Mouse (Mus musculus): ENCODE measurements around the gene Tcaf1.

The Tcaf1 gene

GRCm38 (mm10) chr6:42709291-42710211 is at the start of gene Tcaf1:
Tcaf1 (minus strand) TSS chr6:42710088.
- no peak for DNase-seq (ENCODE audit: low read depth, low spot score)
- no peaks in the 10 kb centered on the region for H3K36me3 ChIP-seq (ENCODE audit: control insufficient read depth, insufficient read depth, low read length, poor library complexity, severe bottlenecking)
- H3K27me3 ChIP-seq (ENCODE audit: control insufficient read depth, insufficient read depth, low read length, poor library complexity, severe bottlenecking): no peaks in the 10 kb centered on the region

- DNase-seq (ENCODE audit: low read depth, low spot score): no peak
- H3K36me3 ChIP-seq (ENCODE audit: control insufficient read depth, insufficient read depth, low read length, poor library complexity, severe bottlenecking): no peaks in the 10 kb centered on the region
- H3K27me3 ChIP-seq (ENCODE audit: control insufficient read depth, insufficient read depth, low read length, poor library complexity, severe bottlenecking): no peaks in the 10 kb centered on the region
Measured at GRCm38 (mm10) chr6:42756104-42756503, 46.2 kb upstream of the Tcaf1 start, which contains the start of gene Olfr38. Olfr38 (plus strand) TSS chr6:42756404.

- DNase-seq (ENCODE audit: low read depth, low spot score): no peak
- Histone ChIP-seq H3K27me3 (ENCODE audit: control insufficient read depth, insufficient read depth, low read length, poor library complexity, severe bottlenecking) (no peaks in the 10 kb centered on the region), H3K36me3 (ENCODE audit: control insufficient read depth, insufficient read depth, low read length, poor library complexity, severe bottlenecking) (no peaks in the 10 kb centered on the region)
Measured at GRCm38 (mm10) chr6:42747846-42748245, 38.0 kb upstream of the Tcaf1 start.

DNA sequence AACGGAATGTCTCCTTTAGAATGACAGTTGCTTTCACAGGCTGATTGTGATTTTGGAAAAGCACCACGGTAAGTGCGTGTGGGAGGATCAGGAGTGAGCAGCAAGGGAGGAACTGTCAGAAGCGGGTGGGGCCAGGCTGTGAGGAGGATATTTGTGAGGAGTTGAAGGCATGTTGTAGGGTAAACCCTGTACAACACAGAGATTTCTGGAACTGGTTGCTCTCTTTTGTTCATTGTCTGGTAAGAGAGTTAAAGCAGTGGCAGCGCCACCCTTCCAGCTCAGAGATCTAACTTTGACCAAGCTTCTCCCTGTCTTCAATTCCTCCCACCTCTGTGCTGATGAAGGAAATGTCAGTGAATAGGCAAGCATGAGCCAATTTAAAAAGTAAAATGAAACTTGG is 32.4 kb upstream of the Tcaf1 start:
- no peak for DNase-seq (ENCODE audit: low read depth, low spot score)
- Histone ChIP-seq H3K27me3 (ENCODE audit: control insufficient read depth, insufficient read depth, low read length, poor library complexity, severe bottlenecking) (no peaks in the 10 kb centered on the region), H3K36me3 (ENCODE audit: control insufficient read depth, insufficient read depth, low read length, poor library complexity, severe bottlenecking) (no peaks in the 10 kb centered on the region)

- no peak for DNase-seq (ENCODE audit: low read depth, low spot score)
- no peaks in the 10 kb centered on the region for H3K27me3 ChIP-seq (ENCODE audit: control insufficient read depth, insufficient read depth, low read length, poor library complexity, severe bottlenecking)
- no peaks in the 10 kb centered on the region for H3K36me3 ChIP-seq (ENCODE audit: control insufficient read depth, insufficient read depth, low read length, poor library complexity, severe bottlenecking)
Measured at GRCm38 (mm10) chr6:42739071-42739470, 29.2 kb upstream of the Tcaf1 start, which contains the start of gene Olfr453. Olfr453 (plus strand) TSS chr6:42739371.

GRCm38 (mm10) chr6:42717973-42718372 is 8.1 kb upstream of the Tcaf1 start:
- DNase-seq (ENCODE audit: low read depth, low spot score): no peak
- Histone ChIP-seq H3K27me3 (ENCODE audit: control insufficient read depth, insufficient read depth, low read length, poor library complexity, severe bottlenecking) (no peaks in the 10 kb centered on the region), H3K36me3 (ENCODE audit: control insufficient read depth, insufficient read depth, low read length, poor library complexity, severe bottlenecking) (no peaks in the 10 kb centered on the region)

DNA sequence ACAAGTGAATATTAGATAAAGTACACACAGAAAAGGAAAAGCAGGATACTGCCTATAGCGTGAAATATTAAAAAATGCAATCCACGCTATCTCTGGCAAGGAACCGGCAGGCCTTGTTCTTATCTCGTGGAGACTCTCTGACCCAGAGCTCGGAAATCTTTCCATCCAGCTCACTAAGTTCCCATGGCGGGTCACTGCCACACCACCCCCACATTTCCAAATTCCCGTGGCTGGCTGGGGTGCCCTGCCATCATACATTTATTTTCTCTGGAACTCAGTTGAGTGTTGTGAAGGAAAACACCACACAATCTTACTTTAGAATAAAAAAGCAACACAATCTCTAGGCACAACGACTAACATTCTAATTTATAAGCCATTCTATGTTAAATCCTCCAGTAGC is 4.8 kb upstream of the Tcaf1 start:
- no peaks in the 10 kb centered on the region for H3K36me3 ChIP-seq (ENCODE audit: control insufficient read depth, insufficient read depth, low read length, poor library complexity, severe bottlenecking)
- no peaks in the 10 kb centered on the region for H3K27me3 ChIP-seq (ENCODE audit: control insufficient read depth, insufficient read depth, low read length, poor library complexity, severe bottlenecking)
- DNase-seq (ENCODE audit: low read depth, low spot score): no peak

- DNase-seq (ENCODE audit: low read depth, low spot score): no peak
- H3K36me3 ChIP-seq (ENCODE audit: control insufficient read depth, insufficient read depth, low read length, poor library complexity, severe bottlenecking): no peaks in the 10 kb centered on the region
- H3K27me3 ChIP-seq (ENCODE audit: control insufficient read depth, insufficient read depth, low read length, poor library complexity, severe bottlenecking): no peaks in the 10 kb centered on the region
Measured at GRCm38 (mm10) chr6:42692517-42693190, 17.2 kb downstream of the Tcaf1 start.

DNA sequence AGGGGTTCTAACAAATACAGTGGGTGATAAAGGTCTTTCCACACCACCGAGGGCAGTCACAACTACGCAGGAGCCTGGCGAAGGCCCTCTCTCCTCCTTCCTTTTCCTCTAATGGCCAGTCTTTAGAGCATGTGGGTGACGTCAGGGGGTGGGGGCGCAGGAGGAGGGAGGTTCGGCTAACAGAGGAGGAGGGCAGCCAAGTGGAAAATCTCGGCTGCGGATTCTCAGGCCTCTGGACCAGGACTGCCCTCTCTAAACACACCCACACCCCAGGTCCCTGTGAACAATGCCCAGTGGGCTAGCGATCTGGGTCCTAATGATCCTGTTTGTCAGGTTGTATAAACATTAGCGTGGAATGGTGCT is 17.8 kb downstream of the Tcaf1 start:
- DNase-seq (ENCODE audit: low read depth, low spot score): no peak
- no peaks in the 10 kb centered on the region for H3K27me3 ChIP-seq (ENCODE audit: control insufficient read depth, insufficient read depth, low read length, poor library complexity, severe bottlenecking)

DNA sequence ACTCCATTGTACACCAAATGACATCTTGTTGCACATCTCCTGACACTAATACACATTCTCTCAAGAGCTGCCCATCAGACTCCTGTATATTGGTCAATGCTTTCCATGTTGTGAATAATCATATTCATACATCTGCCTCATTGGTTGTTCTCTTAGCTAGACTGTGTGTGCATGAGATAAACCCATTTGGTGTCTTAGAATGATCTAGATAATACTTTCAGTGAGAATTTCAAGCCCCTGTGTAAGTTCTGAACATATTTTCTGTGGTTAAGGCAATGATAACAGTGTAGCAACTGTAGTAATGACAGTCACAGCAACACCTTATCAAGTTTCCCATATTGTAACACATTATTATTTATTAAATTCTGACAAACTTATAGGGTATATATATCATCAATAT is 20.1 kb downstream of the Tcaf1 start:
- no peaks in the 10 kb centered on the region for H3K27me3 ChIP-seq (ENCODE audit: control insufficient read depth, insufficient read depth, low read length, poor library complexity, severe bottlenecking)
- no peak for DNase-seq (ENCODE audit: low read depth, low spot score)

More for the DNA sequence above, 17.8 kb downstream of the Tcaf1 start:
- H3K36me3 ChIP-seq (ENCODE audit: control insufficient read depth, insufficient read depth, low read length, poor library complexity, severe bottlenecking): no peaks in the 10 kb centered on the region

GRCm38 (mm10) chr6:42687907-42688306 is 22.0 kb downstream of the Tcaf1 start:
- no peaks in the 10 kb centered on the region for H3K27me3 ChIP-seq (ENCODE audit: control insufficient read depth, insufficient read depth, low read length, poor library complexity, severe bottlenecking)
- DNase-seq (ENCODE audit: low read depth, low spot score): no peak
- H3K36me3 ChIP-seq (ENCODE audit: control insufficient read depth, insufficient read depth, low read length, poor library complexity, severe bottlenecking): no peaks in the 10 kb centered on the region

More for the DNA sequence above, 20.1 kb downstream of the Tcaf1 start:
- no peaks in the 10 kb centered on the region for H3K36me3 ChIP-seq (ENCODE audit: control insufficient read depth, insufficient read depth, low read length, poor library complexity, severe bottlenecking)

- Histone ChIP-seq H3K36me3 (ENCODE audit: control insufficient read depth, insufficient read depth, low read length, poor library complexity, severe bottlenecking) (no peaks in the 10 kb centered on the region), H3K27me3 (ENCODE audit: control insufficient read depth, insufficient read depth, low read length, poor library complexity, severe bottlenecking) (no peaks in the 10 kb centered on the region)
- no peak for DNase-seq (ENCODE audit: low read depth, low spot score)
Measured at GRCm38 (mm10) chr6:42680077-42680476, 29.8 kb downstream of the Tcaf1 start.

- H3K36me3 ChIP-seq (ENCODE audit: control insufficient read depth, insufficient read depth, low read length, poor library complexity, severe bottlenecking): no peaks in the 10 kb centered on the region
- no peak for DNase-seq (ENCODE audit: low read depth, low spot score)
- H3K27me3 ChIP-seq (ENCODE audit: control insufficient read depth, insufficient read depth, low read length, poor library complexity, severe bottlenecking): no peaks in the 10 kb centered on the region
Measured at GRCm38 (mm10) chr6:42676011-42676410, 33.9 kb downstream of the Tcaf1 start.

DNA sequence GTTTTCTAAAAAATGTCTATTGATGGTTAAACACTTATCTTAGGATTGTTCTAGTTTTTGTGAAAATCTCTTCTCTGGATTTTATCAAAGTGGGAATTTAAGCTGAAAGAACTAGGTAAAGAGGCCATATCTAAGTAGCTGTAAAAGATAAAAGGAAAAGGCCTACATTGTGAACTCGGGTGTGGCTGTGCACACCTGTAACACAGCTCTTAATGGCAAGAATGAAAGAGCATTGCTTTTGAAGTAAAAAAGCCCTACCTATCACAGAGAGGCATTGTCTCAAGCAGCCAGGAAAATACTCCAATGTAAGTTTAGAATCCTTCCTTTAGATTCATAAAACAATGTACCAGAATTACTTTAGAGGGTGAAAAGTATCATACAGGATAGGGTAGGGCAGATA is 38.1 kb downstream of the Tcaf1 start:
- Histone ChIP-seq H3K27me3 (ENCODE audit: control insufficient read depth, insufficient read depth, low read length, poor library complexity, severe bottlenecking) (no peaks in the 10 kb centered on the region), H3K36me3 (ENCODE audit: control insufficient read depth, insufficient read depth, low read length, poor library complexity, severe bottlenecking) (no peaks in the 10 kb centered on the region)
- no peak for DNase-seq (ENCODE audit: low read depth, low spot score)

GRCm38 (mm10) chr6:42667722-42668121 is 42.2 kb downstream of the Tcaf1 start:
- no peak for DNase-seq (ENCODE audit: low read depth, low spot score)
- Histone ChIP-seq H3K36me3 (ENCODE audit: control insufficient read depth, insufficient read depth, low read length, poor library complexity, severe bottlenecking) (no peaks in the 10 kb centered on the region), H3K27me3 (ENCODE audit: control insufficient read depth, insufficient read depth, low read length, poor library complexity, severe bottlenecking) (no peaks in the 10 kb centered on the region)
